Mouse (Mus musculus) intestine, embryonic 16.5 days (tissue): ENCODE data around the gene Marc2. TPM values are rescaled to one million over a fixed set of nuclear protein-coding genes. Genes with fewer than 3 reads are reported as not detected.

Experiments
- ATAC-seq: fragments of 200-750 bp; cut with Nextera tagmentation; 2 replicates; pipeline ENCODE4 v1.8.0; 2017; ENCODE audit warnings: moderate TSS enrichment, moderate library complexity
- H3K27ac ChIP-seq: fragments of 300-500 bp; sonication (generic); 2 replicates; pipeline ENCODE4 v1.5.1; 2014; ENCODE audit warnings: mild to moderate bottlenecking, low read length
- H3K27me3 ChIP-seq: fragments of 300-500 bp; sonication (generic); replicated peaks from 2 replicates; pipeline ENCODE4 v1.6.1; 2014; ENCODE audit warnings: low read length, control low read depth, mixed read lengths; ENCODE audit not compliant: control insufficient read depth, insufficient read depth
- H3K36me3 ChIP-seq: fragments of 300-500 bp; sonication (generic); 2 replicates; pipeline ENCODE4 v1.6.1; 2014; ENCODE audit warnings: low read length, control low read depth; ENCODE audit not compliant: control insufficient read depth, insufficient read depth
- H3K4me1 ChIP-seq: fragments of 300-500 bp; sonication (generic); 2 replicates; pipeline ENCODE4 v1.6.1; 2014; ENCODE audit warnings: low read length, control low read depth, mixed read lengths; ENCODE audit not compliant: control insufficient read depth, insufficient read depth
- H3K4me2 ChIP-seq: fragments of 300-500 bp; sonication (generic); 2 replicates; pipeline ENCODE4 v1.6.1; 2014; ENCODE audit warnings: low read depth, low read length, control low read depth
- H3K4me3 ChIP-seq: fragments of 300-500 bp; sonication (generic); 2 replicates; pipeline ENCODE4 v1.5.1; 2014; ENCODE audit warnings: mild to moderate bottlenecking, low read length
- H3K9ac ChIP-seq: fragments of 300-500 bp; sonication (generic); 2 replicates; pipeline ENCODE4 v1.6.1; 2014; ENCODE audit warnings: low read depth, low read length
- H3K9me3 ChIP-seq: fragments of 300-500 bp; sonication (generic); 2 replicates; pipeline ENCODE4 v1.6.1; 2016; ENCODE audit warnings: low read length, control low read depth; ENCODE audit not compliant: control insufficient read depth
- WGBS: fragments of 180-500 bp; shearing (Covaris S2); extraction: QIAGEN DNeasy Blood & Tissue Kit; methylation state at CpG from one replicate; pipeline ENCODE4 v1.1.7; 2014; 5-methylcytosine and 5-hydroxymethylcytosine counted together
- polyA plus RNA-seq: library from polyadenylated mRNA; unstranded; fragments of >200 nt; fragmentation: Nextera tagmentation; extraction: Ambion mirVana; gene quantifications from 2 replicates; pipeline ENCODE4 v1.2.1, GENCODE M21; 2015

The Marc2 gene
- polyA plus RNA-seq, 1 experiment from 2014 or later, result 404 TPM

DNA sequence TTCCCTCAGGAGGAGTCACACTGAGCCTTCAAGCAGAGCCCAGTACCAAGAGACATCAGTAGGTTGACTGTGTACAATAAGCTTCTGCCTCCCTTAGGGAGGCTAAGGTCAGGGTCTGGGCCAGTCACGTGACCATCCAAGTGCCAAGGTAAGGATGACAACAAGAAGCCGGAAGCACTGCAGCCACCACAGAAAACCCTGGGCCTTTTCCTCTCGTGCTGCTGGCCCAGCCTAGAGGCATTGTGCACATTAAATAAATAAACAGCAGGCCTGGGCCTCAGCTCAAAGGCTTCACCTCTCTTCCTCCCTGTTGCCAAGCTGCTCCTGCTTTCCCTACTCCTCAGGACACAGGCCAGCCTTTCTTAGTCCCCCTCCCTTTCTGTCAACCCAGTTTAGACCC lies 14.0 kb upstream of the Marc2 start:
- Histone ChIP-seq H3K27me3 (no peaks in the 10 kb centered on the region), H3K4me1 (peaks cover 15% of the 10 kb centered on the region), H3K4me2 (no peak overlapping the region), H3K9me3 (no peaks in the 10 kb centered on the region), H3K27ac (peak overlapping the region; percentile 26; the same call in 1 of the 2 replicates), H3K9ac (no peak overlapping the region), H3K4me3 (no peak overlapping the region), H3K36me3 (no peaks in the 10 kb centered on the region)
- ATAC-seq, result no peak
- 46% methylated on average over 3 of the region's 3 CpGs for WGBS

DNA sequence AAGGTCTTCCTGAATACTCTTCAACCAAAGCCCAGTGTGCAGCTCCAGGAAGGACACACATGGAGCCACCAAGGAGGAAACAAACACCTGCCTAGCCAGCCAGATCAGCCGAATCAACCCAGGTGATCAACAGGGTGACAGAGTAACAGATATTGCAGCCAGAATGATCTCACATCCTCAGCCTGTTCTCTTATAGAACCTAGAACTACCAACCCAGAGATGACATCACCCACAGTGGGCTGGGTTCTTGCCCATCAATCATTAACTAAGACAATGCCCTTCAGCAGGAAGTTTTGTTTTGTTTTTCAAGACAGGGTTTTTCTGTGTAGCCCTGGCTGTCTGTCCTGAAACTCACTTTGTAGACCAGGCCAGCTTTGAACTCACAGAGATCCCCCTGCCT lies 12.0 kb upstream of the Marc2 start:
- H3K9me3 ChIP-seq, result no peaks in the 10 kb centered on the region
- WGBS, result 65% methylated on average over 1 of the region's 1 CpGs
- no peaks in the 10 kb centered on the region for H3K27me3 ChIP-seq
- peak; percentile 26 for ATAC-seq
- H3K36me3 ChIP-seq, result no peaks in the 10 kb centered on the region
- H3K9ac ChIP-seq, result no peak overlapping the region
- H3K4me3 ChIP-seq, result no peak overlapping the region
- peaks cover 13% of the 10 kb centered on the region for H3K4me1 ChIP-seq
- H3K4me2 ChIP-seq, result no peak overlapping the region
- H3K27ac ChIP-seq, result no peak overlapping the region

DNA sequence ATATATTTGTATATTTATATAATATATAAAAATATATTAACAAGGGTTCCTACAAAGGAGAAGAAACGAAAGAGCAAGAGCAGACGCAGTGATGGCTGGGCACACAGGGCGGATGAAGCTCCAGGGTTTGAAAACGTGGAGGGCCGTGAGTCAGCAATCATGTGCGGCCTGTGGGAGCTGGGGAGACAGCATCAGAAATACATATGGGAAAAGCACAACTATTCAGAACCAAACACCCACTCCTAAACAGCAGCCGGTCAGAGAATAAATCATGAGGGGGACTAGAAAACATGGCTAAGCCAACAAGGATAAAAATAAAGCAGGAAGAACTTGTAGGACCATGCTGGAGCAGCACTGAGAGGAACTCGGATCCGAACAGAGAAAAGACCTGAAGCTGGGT lies 11.0 kb upstream of the Marc2 start:
- ATAC-seq, result no peak
- WGBS, result 85% methylated on average over 9 of the region's 9 CpGs

DNA sequence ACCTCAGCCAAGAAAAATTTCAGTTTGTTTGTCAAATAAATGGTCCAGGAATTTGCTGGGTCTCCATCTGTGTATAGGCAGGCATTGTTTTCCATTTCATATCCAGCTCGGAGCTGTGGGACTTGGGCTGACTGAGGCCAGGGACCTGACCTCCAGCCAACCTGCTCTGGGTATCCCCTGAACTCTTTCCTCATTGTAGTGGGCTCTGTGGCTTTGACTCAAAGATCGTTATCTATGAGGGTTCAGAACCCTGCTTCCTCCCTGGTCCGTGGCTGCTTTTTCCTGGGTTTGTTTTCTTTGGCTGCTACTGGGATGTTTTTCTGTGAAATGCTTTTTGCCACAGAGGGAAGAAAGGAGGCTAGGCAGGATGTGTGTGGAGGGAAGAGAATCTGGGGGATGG lies 7.7 kb upstream of the Marc2 start:
- Histone ChIP-seq H3K27me3 (no peaks in the 10 kb centered on the region), H3K9me3 (no peaks in the 10 kb centered on the region), H3K4me3 (no peak overlapping the region), H3K36me3 (no peaks in the 10 kb centered on the region), H3K4me2 (no peak overlapping the region), H3K9ac (peak overlapping the region; percentile 48; the same call in 1 of the 2 replicates), H3K4me1 (peaks cover 24% of the 10 kb centered on the region), H3K27ac (peak overlapping the region; percentile 68)
- ATAC-seq, result no peak
- 61% methylated on average over 3 of the region's 3 CpGs for WGBS

More for the DNA sequence above, 11.0 kb upstream of the Marc2 start:
- H3K27me3 ChIP-seq, result no peaks in the 10 kb centered on the region
- no peak overlapping the region for H3K4me3 ChIP-seq
- H3K36me3 ChIP-seq, result no peaks in the 10 kb centered on the region
- no peak overlapping the region for H3K9ac ChIP-seq
- H3K4me2 ChIP-seq, result no peak overlapping the region
- H3K27ac ChIP-seq, result no peak overlapping the region
- H3K9me3 ChIP-seq, result no peaks in the 10 kb centered on the region
- peaks cover 19% of the 10 kb centered on the region for H3K4me1 ChIP-seq

GRCm38 (mm10) chr1:184853339-184853738 lies 7.1 kb upstream of the Marc2 start:
- Histone ChIP-seq H3K4me3 (peak overlapping the region; percentile 10), H3K27ac (peak overlapping the region; percentile 68), H3K9me3 (no peaks in the 10 kb centered on the region), H3K9ac (peak overlapping the region; percentile 48), H3K4me1 (peaks cover 24% of the 10 kb centered on the region), H3K27me3 (no peaks in the 10 kb centered on the region), H3K4me2 (peak overlapping the region; percentile 23; the same call in 1 of the 2 replicates), H3K36me3 (no peaks in the 10 kb centered on the region)
- ATAC-seq, result peak; percentile 47
- 26% methylated on average over 5 of the region's 5 CpGs for WGBS

DNA sequence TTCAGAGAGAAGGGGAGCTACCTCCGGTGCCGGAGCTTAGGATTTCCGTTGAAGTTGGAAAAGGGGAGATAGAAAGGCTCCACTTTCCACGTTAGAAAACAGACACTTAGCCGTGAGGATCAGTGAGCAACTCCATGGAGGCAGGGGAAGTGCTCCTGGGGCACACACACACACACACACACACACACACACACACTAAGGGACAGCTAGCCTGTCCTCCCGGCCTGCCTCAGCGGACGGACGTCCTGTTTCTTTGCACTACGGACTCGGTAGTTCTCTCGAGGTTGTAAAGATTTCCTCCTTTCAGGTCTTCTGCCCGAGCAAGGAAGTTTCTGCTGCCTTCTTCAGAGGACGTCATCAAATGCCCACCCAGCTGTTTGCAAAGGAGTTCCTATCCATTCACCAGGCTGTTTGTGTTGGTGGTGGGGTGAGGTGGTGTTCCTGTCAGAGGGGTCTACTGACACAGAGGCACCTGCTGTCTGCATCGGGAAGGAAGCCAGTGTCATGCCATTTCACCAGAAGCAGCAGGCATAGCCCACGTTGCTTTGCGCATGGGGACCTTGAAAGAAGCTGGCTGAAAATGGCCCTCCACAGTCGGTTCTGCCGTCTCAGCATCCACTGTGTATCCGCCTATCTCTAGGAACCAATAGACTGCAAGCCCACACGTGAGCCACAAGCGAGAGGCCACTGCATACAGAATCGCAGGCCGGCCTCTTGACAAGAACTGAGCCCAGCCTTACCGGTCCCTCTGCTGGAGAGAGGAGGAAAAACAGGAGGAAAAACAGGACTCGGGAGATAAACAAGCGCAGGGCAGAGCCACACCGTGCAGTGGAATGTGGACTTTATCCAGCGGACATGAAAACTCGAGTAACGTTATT lies 5.7 kb upstream of the Marc2 start:
- H3K27ac ChIP-seq, result peak overlapping the region; percentile 62

GRCm38 (mm10) chr1:184851166-184851565 lies 4.9 kb upstream of the Marc2 start:
- peak overlapping the region; percentile 62 for H3K27ac ChIP-seq
- peak; percentile 7; the same call in 1 of the 2 replicates for ATAC-seq
- H3K9ac ChIP-seq, result peak overlapping the region; percentile 4; the same call in 1 of the 2 replicates
- H3K9me3 ChIP-seq, result no peaks in the 10 kb centered on the region
- no peaks in the 10 kb centered on the region for H3K27me3 ChIP-seq
- no peak overlapping the region for H3K4me3 ChIP-seq
- peak overlapping the region; percentile 45; the same call in 1 of the 2 replicates for H3K4me2 ChIP-seq
- 41% methylated on average over 7 of the region's 7 CpGs for WGBS
- no peaks in the 10 kb centered on the region for H3K36me3 ChIP-seq
- H3K4me1 ChIP-seq, result peaks cover 28% of the 10 kb centered on the region

More for the DNA sequence above, 5.7 kb upstream of the Marc2 start:
- Histone ChIP-seq H3K4me2 (peak overlapping the region; percentile 45), H3K9ac (peak overlapping the region; percentile 44), H3K9me3 (no peaks in the 10 kb centered on the region), H3K27me3 (no peaks in the 10 kb centered on the region), H3K4me1 (peaks cover 24% of the 10 kb centered on the region), H3K4me3 (peak overlapping the region; percentile 9), H3K36me3 (no peaks in the 10 kb centered on the region)
- 10% methylated on average over 31 of the region's 31 CpGs for WGBS
- ATAC-seq, result peak; percentile 89

GRCm38 (mm10) chr1:184846973-184847372 lies 722 bp upstream of the Marc2 start:
- H3K27ac ChIP-seq, result peak overlapping the region; percentile 96; the same call in 1 of the 2 replicates
- no peaks in the 10 kb centered on the region for H3K36me3 ChIP-seq
- H3K4me2 ChIP-seq, result peak overlapping the region; percentile 88
- peak overlapping the region; percentile 86; the same call in 1 of the 2 replicates for H3K4me3 ChIP-seq
- ATAC-seq, result no peak
- H3K27me3 ChIP-seq, result no peaks in the 10 kb centered on the region
- WGBS, result 42% methylated on average over 3 of the region's 3 CpGs
- no peaks in the 10 kb centered on the region for H3K9me3 ChIP-seq
- H3K4me1 ChIP-seq, result peaks cover 28% of the 10 kb centered on the region
- H3K9ac ChIP-seq, result peak overlapping the region; percentile 93; the same call in 1 of the 2 replicates

GRCm38 (mm10) chr1:184845111-184846071 lies 860 bp downstream of the Marc2 start:
- Histone ChIP-seq H3K36me3 (peaks cover 4% of the 10 kb centered on the region; the same call in 1 of the 2 replicates), H3K27ac (peak overlapping the region; percentile 96), H3K4me3 (peak overlapping the region; percentile 86), H3K9ac (peak overlapping the region; percentile 93), H3K4me2 (peak overlapping the region; percentile 88), H3K27me3 (no peaks in the 10 kb centered on the region), H3K4me1 (peaks cover 18% of the 10 kb centered on the region), H3K9me3 (no peaks in the 10 kb centered on the region)
- WGBS, result under 1% methylated on average over 67 of the region's 67 CpGs
- ATAC-seq, result peak; percentile 96
